Mouse (Mus musculus) granulocyte monocyte progenitor cell, adult 5-6 weeks (primary cell): ENCODE measurements at regions not wholly inside any gene's neighbourhood (a gene's known extent, or its start where the extent isn't known, plus 50 kb on each side); places are given as distances from the start of the nearest gene placed in this dataset.
"Not testable (repeated sequence)": the region's sequence is repeated elsewhere in the genome, so short reads cannot be mapped to it uniquely, and the experiment has no call there.

Source experiments
- ATAC-seq: replicated peaks from 2 replicates; pipeline ENCODE4 v1.8.0; 2016; ENCODE audit warnings: mild to moderate bottlenecking, moderate TSS enrichment, inconsistent platforms; ENCODE audit not compliant: poor library complexity, severe bottlenecking

DNA sequence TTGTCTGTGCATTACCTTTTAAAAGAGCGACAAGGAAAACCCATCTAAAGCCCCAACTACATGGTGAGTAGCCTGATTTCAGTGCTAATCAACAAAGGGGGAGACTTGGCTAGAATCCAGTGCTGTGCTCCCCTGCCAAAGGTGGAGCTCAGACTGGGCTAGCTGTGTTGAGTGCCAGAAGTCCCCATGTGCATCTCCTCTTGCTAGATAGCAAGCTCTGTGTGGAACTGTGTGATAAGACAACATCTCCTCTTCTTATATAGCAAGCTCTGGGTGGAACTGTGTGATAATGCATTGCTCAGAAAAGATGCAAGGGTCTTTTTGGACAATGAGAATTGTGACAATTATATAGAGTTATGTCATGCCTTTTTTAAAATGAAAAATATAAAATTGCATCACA lies 741.4 kb downstream of the Adam6a start:
- no peak for ATAC-seq

DNA sequence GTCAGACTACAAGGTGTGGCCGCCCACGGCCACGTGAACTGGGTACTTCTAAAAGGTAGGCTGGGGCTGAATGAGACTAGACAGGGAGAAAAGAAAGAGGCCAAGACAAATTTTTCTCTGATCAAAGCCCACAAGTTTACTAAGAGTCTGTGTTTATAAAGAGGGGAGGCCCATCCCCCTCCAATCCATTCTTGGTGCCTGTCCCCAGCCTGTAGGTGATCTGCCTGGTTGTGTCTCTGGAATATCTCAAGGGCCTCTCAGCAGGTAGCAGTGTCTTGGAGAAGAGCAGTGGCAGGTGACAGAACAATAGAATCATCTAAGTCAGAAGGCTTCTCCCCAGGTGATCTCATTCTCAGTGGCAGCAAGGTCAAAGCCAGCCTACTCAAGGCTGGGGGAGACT lies 743.3 kb downstream of the Adam6a start:
- no peak for ATAC-seq

DNA sequence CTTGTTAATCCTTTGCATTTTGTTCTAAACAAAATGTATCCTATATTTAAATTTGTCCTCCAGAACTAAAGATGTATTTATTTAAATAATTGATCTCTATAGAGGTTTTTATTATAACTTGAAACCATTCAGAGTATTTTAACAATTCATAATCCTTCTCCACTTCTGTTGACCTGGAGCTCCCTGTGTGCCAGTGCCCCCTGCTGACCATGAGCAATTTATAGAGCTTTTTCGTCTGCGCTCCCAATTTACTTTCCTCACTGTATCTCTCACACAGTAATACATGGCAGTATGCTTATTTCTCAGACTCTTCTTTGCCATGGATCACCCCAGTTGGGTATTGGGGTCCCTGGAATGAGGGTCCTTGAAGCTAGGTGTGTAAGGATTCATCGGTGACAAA lies 747.4 kb downstream of the Adam6a start:
- ATAC-seq: no peak

DNA sequence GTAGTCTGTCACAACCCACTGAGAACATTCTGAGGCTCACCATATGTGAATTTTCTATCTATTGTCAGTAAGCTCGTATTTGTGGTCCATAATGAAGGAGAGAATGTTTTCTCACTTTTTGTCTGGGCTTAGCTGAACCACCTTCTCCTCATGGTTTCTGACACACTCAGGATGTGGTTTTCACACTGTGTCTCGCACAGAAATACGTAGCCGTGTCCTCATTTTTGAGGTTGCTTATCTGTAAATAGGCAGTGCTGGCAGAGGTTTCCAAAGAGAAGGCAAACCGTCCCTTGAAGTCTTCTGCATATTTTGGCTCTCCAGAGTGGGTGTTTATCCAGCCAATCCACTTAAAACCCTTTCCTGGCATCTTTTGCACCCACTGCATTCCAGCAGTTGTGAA lies 756.1 kb downstream of the Adam6a start:
- ATAC-seq: no peak

DNA sequence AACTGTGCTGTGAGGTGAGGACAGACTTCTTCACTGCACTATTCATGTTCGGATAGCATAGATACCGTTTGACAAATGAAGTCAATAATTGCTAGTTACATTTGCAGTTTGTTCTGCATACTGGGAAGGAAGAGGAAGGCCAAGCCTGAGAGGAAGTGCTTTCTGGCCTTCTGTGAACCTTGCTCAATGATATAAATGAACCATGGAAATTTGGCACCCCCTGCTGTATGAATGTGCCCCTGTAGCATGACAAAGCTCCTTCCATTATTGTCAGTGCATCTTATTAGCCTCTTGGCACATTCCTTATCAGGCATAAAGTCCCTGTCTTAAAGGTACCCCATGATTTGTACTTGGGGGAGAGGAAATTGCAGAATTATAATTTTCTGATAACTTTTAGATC lies 758.0 kb downstream of the Adam6a start:
- peak; percentile 48 for ATAC-seq

DNA sequence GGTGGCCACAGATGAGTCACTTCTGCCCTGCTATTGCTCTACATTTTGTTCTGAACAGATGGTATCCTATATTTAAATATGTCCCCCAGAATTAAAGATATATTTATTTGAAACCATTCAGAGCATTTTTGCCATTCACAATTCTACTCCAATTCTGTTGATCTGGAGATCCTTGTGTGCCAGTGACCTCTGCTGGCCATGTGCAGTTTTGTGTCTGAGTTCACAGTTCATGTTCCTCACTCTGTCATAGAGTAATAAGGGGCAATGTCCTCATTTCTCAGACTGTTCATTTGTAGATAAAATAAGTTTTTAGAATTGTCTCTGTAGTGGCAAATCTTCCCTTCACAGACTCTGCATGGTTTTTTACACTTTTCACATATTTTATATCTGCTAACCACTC lies 788.8 kb downstream of the Adam6a start:
- no peak for ATAC-seq

DNA sequence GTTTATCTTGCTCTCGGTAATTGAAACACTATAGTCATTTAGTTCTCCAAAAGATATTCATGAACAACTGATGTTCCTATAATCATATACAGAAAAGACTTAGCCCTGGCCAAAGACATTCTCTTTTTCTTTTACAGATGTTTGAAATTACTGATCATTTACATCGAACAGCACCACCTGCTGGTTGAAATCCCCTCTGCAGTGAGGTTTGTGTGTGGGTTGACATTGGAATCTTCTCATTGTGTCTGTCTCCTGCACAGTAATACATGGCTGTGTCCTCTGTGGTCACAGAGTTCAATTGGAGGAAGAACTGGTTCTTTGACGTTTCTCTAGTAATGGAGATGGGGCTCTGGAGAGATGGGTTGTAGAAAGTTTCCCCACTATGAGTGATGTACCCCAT lies 822.6 kb downstream of the Adam6a start:
- ATAC-seq: peak; percentile 48; the same call in 1 of the 2 replicates

DNA sequence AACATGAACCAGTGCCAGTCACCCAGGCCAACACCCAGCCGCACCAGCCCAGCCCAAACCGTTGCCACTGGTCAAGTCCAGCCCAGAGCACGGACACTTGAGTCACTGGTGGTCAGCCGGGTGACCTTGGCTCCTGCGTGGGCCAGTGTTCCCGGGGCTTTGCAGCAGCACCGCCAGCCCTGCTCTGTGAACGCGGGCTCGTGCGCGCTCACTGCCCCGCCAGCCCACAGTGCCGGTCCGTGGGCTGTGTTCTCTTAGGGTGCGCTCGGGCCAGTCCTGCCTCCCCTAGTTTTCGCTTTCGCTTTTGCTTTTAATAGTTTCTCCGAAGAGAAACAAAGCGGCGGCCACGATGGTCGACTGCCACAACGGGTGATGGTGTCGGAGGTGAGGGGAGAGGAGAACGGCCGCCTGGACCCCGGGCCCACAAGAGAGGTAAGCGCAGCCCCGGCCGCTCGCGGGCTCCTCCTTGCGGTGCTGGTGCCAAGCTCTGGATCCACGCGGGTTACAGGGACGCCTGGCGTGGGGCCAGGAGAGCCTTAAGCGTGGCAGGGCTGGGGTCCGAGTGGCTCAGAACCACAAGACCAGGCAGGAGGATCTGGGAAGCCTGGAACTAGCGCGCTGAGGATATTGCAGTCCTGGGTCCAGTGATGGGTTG lies 835.1 kb downstream of the Adam6a start:
- ATAC-seq: peak; percentile 93

DNA sequence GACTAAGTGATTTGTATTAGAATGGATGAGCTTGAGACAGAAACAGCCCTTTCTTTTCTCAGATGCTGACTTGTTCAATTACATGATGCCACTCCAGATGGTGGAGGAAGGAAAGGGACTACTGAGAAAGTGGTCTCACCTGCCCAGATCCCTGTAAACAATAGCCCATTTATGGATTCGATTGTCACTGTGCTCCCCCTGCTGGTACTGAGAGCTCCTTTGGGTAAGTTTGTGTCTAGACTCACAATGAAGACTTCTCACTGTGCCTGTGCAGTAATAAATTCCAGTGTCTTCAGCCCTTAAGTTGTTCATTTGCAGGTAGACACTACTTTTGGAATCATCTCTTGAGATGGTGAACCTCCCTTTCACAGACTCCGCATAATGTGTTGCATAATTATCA lies 847.7 kb downstream of the Adam6a start:
- ATAC-seq: no peak

DNA sequence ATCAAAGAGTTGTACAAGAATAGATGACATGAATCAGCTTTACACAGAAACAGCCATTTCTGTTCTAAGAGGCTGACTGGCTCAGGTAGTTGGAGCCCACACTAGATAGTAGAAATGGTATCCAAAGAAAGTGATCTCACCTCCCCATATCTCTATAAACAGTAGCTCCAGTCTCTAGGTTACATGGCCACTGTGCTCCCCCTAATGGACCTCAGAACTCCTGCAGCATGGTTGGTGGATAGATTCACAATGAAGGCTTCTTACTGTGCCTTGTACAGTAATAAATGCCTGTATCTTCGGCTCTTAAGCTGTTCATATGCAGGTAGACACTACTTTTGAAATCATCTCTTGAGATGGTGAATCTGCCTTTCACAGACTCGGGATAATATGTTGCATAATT lies 862.5 kb downstream of the Adam6a start:
- no peak for ATAC-seq

DNA sequence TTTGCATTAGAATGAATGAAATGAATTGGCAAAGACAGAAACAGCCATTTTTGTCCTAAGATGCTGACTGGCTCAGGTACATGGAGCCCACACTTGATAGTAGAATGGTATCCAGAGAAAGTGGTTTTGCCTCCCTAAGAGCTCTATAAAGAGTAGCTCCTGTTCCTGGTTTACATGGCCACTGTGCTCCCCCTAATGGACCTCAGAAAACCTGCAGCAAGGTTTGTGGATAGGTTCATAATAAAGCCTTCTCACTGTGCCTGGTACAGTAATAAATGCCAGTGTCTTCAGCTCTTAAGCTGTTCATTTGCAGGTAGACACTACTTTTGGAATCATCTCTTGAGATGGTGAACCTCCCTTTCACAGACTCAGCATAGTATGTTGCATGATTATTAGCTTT lies 890.8 kb downstream of the Adam6a start:
- peak; percentile 67 for ATAC-seq

DNA sequence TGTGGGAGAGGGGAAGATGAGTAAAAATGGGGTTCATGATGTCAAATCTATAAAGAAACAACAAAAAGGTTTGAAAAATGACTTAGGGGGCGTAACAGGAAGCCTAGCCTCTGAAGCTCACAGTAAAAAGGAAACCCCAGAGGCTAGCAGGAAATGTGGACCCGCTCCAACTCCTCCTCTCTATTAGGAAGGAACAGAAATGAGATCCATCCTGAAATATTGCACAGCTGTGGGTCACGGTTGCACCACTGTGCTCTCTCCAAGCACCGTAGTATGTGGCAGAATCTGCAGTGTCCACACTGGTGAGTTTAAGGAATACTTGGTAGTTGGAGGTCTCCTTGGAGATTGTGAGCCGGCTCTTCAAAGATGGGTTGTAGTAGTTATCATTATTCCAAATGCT lies 918.3 kb downstream of the Adam6a start:
- peak; percentile 56 for ATAC-seq

DNA sequence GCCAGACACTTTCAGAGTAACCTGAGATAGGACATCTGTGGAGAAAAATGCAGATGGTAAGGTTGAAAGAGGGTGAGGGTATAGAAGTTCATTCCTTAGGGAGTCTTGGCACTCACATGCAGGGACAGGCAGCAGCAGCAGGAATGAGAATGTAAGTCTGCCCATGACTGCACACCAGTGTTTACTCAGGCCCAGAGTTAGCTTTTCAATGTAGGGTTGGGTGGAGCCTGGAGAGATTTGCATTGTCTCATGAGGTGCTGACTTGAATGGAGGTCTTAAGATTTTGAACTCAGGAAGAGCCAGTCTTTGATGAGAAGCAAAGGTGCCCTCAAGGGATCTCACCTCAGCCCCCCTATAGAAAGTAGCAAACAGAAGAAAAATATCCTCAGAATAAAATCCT lies 918.9 kb downstream of the Adam6a start:
- ATAC-seq: no peak

DNA sequence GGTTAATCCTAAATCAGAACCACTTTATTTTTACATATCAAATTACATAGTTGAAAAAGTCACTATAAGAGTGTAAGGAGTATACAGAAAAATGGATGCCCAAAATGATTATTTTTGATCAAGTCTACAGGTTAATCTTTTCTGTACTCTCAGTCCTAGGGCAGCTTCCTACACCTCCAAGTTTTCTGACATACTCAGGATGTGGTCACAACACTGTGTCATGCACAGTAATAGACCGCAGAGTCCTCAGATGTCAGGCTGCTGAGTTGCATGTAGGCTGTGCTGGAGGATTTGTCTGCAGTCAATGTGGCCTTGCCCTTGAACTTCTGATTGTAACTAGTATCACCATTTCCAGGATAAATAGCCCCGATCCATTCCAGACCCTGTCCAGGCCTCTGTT lies 925.1 kb downstream of the Adam6a start:
- ATAC-seq: peak; percentile 77

DNA sequence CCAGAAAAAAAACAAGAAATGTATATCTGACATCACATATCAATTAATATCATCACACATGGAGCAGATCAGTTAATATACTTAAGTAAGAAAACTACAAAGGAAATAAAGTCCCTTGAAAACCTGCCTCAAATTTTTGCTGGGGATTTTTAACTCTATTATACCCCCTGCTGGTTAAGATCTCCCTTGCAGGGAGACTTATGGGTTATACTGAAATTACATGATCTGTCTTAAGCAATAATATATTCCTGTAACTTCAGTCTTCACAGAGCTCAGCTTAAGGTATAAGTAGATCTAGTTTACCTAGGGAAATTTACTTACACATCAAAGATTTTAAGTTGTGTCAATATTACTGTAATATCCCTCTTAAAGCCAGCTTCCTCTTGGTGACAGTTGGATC lies 929.0 kb downstream of the Adam6a start:
- ATAC-seq: peak; percentile 52; the same call in 1 of the 2 replicates

DNA sequence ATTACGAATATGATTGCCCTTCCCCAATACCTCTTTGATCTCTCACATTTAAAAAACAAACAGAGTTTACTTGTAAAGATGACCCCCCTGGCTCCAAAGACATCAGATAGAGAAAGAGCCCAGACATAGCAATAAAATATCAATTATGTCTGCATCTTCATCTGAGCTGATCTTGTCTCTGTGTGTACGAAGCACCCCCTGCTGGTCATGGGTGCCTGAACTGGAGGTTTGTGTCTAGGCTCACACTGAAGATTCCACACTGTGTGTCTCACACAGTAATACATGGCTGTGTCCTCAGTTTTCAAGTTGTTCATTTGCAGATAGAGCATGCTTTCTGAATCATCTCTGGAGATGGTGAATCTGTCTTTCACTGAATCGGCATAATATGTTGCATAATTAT lies 935.0 kb downstream of the Adam6a start:
- no peak for ATAC-seq

DNA sequence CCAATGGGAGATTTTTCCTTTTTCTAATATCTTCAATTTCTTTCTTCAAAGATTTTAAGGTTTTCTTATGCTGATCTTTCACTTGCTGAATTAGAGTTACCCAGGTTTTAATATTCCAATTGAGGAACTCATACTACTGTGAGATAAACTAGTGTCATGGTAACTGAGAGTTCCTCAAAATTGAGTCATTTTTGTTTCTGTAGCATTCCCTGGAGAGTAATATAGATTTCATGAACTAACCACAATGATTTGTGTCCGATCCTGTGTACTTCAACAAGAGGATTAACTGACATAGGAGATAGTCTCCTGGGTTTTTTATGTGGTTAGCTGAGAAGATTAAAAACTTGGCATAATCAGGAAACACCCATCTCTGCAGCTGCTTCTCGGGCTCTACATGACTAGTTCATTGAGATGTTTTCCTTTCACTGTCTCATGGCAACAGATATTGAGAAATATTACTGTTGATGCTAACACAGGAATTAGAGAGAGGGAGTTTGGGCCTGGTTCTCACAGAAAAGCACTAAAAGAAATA lies 949.9 kb downstream of the Adam6a start:
- peak; percentile 95 for ATAC-seq

DNA sequence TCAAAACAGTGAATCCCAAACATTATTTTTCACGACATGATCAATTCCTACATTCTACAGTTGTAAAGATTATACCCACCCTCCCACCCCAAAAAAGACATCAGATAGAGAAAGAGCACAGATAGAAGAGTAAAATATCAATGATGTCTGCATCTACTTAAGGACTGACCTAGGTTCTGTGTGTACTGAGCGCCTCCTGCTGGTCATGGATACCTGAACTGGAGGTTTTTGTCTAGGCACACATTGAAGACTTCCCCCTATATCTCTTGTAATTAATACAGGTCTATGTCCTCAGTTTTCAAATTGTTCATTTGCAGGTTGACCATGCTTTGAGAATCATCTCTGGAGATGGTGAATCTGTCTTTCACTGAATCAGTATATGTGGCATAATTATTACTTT lies 952.0 kb downstream of the Adam6a start:
- ATAC-seq: no peak

DNA sequence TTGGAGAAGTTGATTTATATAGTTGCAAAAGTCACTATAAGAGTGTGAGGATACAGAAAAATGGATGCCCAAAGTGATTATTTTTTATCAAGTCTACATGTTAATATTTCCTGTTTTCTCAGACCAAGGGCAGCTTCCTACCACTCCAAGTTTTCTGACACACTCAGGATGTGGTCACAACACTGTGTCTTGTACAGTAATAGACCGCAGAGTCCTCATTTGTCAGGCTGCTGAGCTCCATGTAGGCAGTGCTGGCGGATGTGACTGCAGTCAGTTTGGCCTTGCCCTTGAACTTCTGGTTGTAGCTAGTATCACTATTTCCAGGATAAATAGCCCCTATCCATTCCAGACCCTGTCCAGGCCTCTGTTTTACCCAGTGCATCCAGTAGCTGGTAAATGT lies 969.4 kb downstream of the Adam6a start:
- peak; percentile 97 for ATAC-seq

DNA sequence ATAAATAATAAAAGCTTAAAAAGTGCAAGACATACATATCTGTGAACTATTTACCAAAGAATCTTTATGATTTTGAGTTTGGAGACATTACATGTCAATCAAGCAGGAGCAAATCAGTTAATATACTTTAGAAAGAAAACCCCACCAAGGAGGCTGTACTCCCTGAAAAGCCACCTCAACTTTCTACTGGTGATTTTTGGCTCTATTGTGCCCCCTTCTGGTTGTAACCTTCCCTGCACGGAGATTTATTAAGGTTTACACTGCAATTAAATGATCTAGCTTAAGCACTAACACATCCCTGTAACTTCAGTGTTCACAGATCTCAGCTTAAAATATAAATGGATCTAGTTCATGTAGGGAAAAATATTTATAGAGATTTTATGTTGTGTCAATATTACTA lies 998.4 kb downstream of the Adam6a start:
- not testable (repeated sequence) for ATAC-seq

DNA sequence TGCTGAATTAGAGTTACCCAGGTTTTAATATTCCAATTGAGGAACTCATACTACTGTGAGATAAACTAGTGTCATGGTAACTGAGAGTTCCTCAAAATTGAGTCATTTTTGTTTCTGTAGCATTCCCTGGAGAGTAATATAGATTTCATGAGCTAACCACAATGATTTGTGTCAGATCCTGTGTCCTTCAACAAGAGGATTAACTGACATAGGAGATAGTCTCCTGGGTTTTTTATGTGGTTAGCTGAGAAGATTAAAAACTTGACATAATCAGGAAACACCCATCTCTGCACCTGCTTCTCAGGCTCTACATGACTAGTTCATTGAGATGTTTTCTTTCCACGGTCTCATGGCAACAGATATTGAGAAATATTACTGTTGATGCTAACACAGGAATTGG lies 1001.2 kb downstream of the Adam6a start:
- peak; percentile 98 for ATAC-seq

DNA sequence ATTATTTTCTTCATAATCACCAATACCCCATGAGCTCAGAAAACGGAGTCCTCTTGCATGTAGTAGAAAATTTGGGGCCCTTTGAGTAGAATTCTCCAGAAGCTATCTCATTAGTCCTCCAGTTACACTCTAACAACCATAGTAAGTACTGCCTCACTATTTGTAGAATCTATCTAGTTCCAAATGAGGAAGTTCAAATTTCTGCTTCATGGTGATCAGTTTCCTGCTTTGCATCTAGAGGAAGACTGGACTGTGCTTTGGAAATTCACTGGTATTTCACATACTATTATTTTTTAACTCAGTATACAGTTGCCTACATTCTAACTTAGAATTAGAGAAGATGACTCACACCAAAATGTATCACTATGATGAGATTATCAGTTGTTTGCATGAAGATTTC lies 1018.7 kb downstream of the Adam6a start:
- ATAC-seq: peak; percentile 42

DNA sequence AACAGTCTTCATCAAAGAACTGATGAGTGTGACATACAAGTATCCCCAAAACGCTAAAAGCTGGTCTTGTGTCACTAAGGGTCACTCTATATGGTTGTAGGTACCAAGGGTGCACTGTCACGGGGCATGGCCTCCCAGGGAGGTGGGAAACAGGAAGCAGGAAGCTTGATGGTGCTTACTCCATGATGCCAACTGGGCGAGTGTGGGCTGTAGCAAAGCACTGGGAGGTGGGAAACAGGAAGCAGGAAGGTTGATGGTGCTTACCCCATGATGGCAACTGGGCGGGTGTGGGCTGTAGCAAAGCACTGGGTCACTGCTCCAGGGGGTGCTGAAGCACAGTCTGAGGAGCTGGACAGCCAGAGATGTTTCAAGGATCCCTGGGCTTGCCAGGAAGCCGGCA lies 1019.3 kb downstream of the Adam6a start:
- ATAC-seq: peak; percentile 52
